Mouse (Mus musculus): ENCODE data around the gene Pole3.

The Pole3 gene

GRCm38 (mm10) chr4:62518416-62519121 is 6.3 kb downstream of the Pole3 start:
- peak; percentile 42 for DNase-seq (ENCODE audit: low spot score)

- DNase-seq (ENCODE audit: low spot score) = no peak
These were observed 7.1 kb downstream of the Pole3 start for GRCm38 (mm10) chr4:62517538-62518415.

- no peak for DNase-seq (ENCODE audit: low spot score)
These were observed 7.8 kb downstream of the Pole3 start for GRCm38 (mm10) chr4:62517046-62517445.

- DNase-seq (ENCODE audit: low spot score) = no peak
These were observed 8.3 kb downstream of the Pole3 start for GRCm38 (mm10) chr4:62516579-62516978.

- DNase-seq (ENCODE audit: low spot score) = no peak
These were observed 8.8 kb downstream of the Pole3 start for GRCm38 (mm10) chr4:62516079-62516478.

GRCm38 (mm10) chr4:62515490-62515889 is 9.4 kb downstream of the Pole3 start:
- no peak for DNase-seq (ENCODE audit: low spot score)

GRCm38 (mm10) chr4:62514995-62515394 is 9.9 kb downstream of the Pole3 start:
- DNase-seq (ENCODE audit: low spot score) = no peak

- DNase-seq (ENCODE audit: low spot score) = no peak
These were observed 10.8 kb downstream of the Pole3 start for GRCm38 (mm10) chr4:62513998-62514506.

- DNase-seq (ENCODE audit: low spot score) = peak; percentile 65
These were observed 14.9 kb downstream of the Pole3 start for GRCm38 (mm10) chr4:62509946-62510345.

- no peak for DNase-seq (ENCODE audit: low spot score)
These were observed 16.0 kb downstream of the Pole3 start for GRCm38 (mm10) chr4:62508839-62509238.

GRCm38 (mm10) chr4:62506798-62507197 is 18.1 kb downstream of the Pole3 start:
- no peak for DNase-seq (ENCODE audit: low spot score)

- no peak for DNase-seq (ENCODE audit: low spot score)
These were observed 18.9 kb downstream of the Pole3 start for GRCm38 (mm10) chr4:62505991-62506390.

- DNase-seq (ENCODE audit: low spot score) = no peak
These were observed 21.4 kb downstream of the Pole3 start, which contains the start of gene Hdhd3 for GRCm38 (mm10) chr4:62503374-62503970. Hdhd3 (minus strand) TSS chr4:62503467.

GRCm38 (mm10) chr4:62502969-62503368 is 21.9 kb downstream of the Pole3 start:
- peak; percentile 67 for DNase-seq (ENCODE audit: low spot score)

GRCm38 (mm10) chr4:62501964-62502732 is 22.7 kb downstream of the Pole3 start:
- peak; percentile 91 for DNase-seq (ENCODE audit: low spot score)

- DNase-seq (ENCODE audit: low spot score) = no peak
These were observed 23.3 kb downstream of the Pole3 start for GRCm38 (mm10) chr4:62501534-62501933.

- DNase-seq (ENCODE audit: low spot score) = no peak
These were observed 24.1 kb downstream of the Pole3 start for GRCm38 (mm10) chr4:62500799-62501198.

GRCm38 (mm10) chr4:62496815-62497214 is 28.1 kb downstream of the Pole3 start:
- peak; percentile 73 for DNase-seq (ENCODE audit: low spot score)

- no peak for DNase-seq (ENCODE audit: low spot score)
These were observed 28.9 kb downstream of the Pole3 start for GRCm38 (mm10) chr4:62495946-62496345.

- DNase-seq (ENCODE audit: low spot score) = no peak
These were observed 30.6 kb downstream of the Pole3 start for GRCm38 (mm10) chr4:62494230-62494629.

- DNase-seq (ENCODE audit: low spot score) = no peak
These were observed 32.2 kb downstream of the Pole3 start for GRCm38 (mm10) chr4:62492682-62493081.

- no peak for DNase-seq (ENCODE audit: low spot score)
These were observed 37.0 kb downstream of the Pole3 start for GRCm38 (mm10) chr4:62487914-62488313.

Measured in urinary bladder, postnatal 14 days (tissue).